Mouse (Mus musculus): ENCODE measurements around the gene Bdh2. TPM values are rescaled to one million over a fixed set of nuclear protein-coding genes. Genes with fewer than 3 reads are reported as not detected.

Bdh2 gene
- polyA plus RNA-seq, 1 experiment from 2014 or later = 4.7 TPM

GRCm38 (mm10) chr3:135304566-135304965, 23.5 kb downstream of the Bdh2 start:
- WGBS = 5% methylated on average over 9 of the region's 9 CpGs
- H3K27me3 ChIP-seq = 0 out of 2 replicates have a peak, but pooled peaks cover 4% of the 10 kb centered on the region
- H3K36me3 ChIP-seq (replicated peaks) = no peaks in the 10 kb centered on the region
- no peaks in the 10 kb centered on the region for H3K9me3 ChIP-seq
- no peak overlapping the region for H3K9ac ChIP-seq
- H3K4me3 ChIP-seq (replicated peaks) = no peak overlapping the region
- peaks cover 32% of the 10 kb centered on the region for H3K4me1 ChIP-seq
- no peak overlapping the region for H3K4me2 ChIP-seq
- 0 out of 2 replicates have a peak overlapping the region, but pooled peaks have one; percentile 46 for H3K27ac ChIP-seq
- peak; percentile 43; the same call in 1 of the 2 replicates for ATAC-seq (ENCODE audit: low FRiP score)

- 9% methylated on average over 26 of the region's 28 CpGs for WGBS
- H3K4me1 ChIP-seq = peaks cover 32% of the 10 kb centered on the region
- ATAC-seq (ENCODE audit: low FRiP score) = peak; percentile 76
Observed at GRCm38 (mm10) chr3:135307411-135308259, 26.6 kb downstream of the Bdh2 start, which contains the start of gene Slc9b2. Gene Slc9b2 (plus strand): TSS chr3:135307700.

GRCm38 (mm10) chr3:135312916-135313491, 32.0 kb downstream of the Bdh2 start:
- Histone ChIP-seq H3K9ac (no peak overlapping the region), H3K4me3 (replicated peaks) (no peak overlapping the region), H3K4me1 (peaks cover 9% of the 10 kb centered on the region), H3K27me3 (no peaks in the 10 kb centered on the region), H3K36me3 (replicated peaks) (no peaks in the 10 kb centered on the region), H3K4me2 (0 out of 2 replicates have a peak overlapping the region, but pooled peaks have one; percentile 10), H3K9me3 (no peaks in the 10 kb centered on the region), H3K27ac (0 out of 2 replicates have a peak overlapping the region, but pooled peaks have one; percentile 19)
- ATAC-seq (ENCODE audit: low FRiP score) = peak; percentile 64; the same call in 1 of the 2 replicates
- 5% methylated on average over 2 of the region's 2 CpGs for WGBS

More at GRCm38 (mm10) chr3:135307411-135308259, 26.6 kb downstream of the Bdh2 start, which contains the start of gene Slc9b2:
- H3K27me3 ChIP-seq = 0 out of 2 replicates have a peak, but pooled peaks cover 4% of the 10 kb centered on the region
- H3K9me3 ChIP-seq = no peaks in the 10 kb centered on the region
- peak within 1 kb of the TSS; percentile 40 for H3K9ac ChIP-seq
- peak within 1 kb of the TSS; percentile 64 for H3K4me2 ChIP-seq
- H3K36me3 ChIP-seq (replicated peaks) = no peaks in the 10 kb centered on the region
- no peak within 1 kb of the TSS for H3K27ac ChIP-seq
- H3K4me3 ChIP-seq (replicated peaks) = peak within 1 kb of the TSS; percentile 37

GRCm38 (mm10) chr3:135313727-135314126, 32.7 kb downstream of the Bdh2 start:
- Histone ChIP-seq H3K4me1 (peaks cover 9% of the 10 kb centered on the region), H3K9ac (no peak overlapping the region), H3K27ac (no peak overlapping the region), H3K4me3 (replicated peaks) (no peak overlapping the region), H3K4me2 (no peak overlapping the region), H3K9me3 (no peaks in the 10 kb centered on the region), H3K36me3 (replicated peaks) (no peaks in the 10 kb centered on the region), H3K27me3 (no peaks in the 10 kb centered on the region)
- ATAC-seq (ENCODE audit: low FRiP score) = peak; percentile 73; the same call in 1 of the 2 replicates
- 39% methylated on average over 2 of the region's 2 CpGs for whole genome bisulfite sequencing

- no peaks in the 10 kb centered on the region for H3K9me3 ChIP-seq
- H3K27ac ChIP-seq = no peak overlapping the region
- no peak overlapping the region for H3K4me3 ChIP-seq (replicated peaks)
- no peaks in the 10 kb centered on the region for H3K27me3 ChIP-seq
- 75% methylated on average over 2 of the region's 2 CpGs for WGBS
- no peaks in the 10 kb centered on the region for H3K36me3 ChIP-seq (replicated peaks)
- H3K4me2 ChIP-seq = no peak overlapping the region
- H3K9ac ChIP-seq = no peak overlapping the region
- H3K4me1 ChIP-seq = peaks cover 9% of the 10 kb centered on the region
- ATAC-seq (ENCODE audit: low FRiP score) = no peak
Observed at GRCm38 (mm10) chr3:135314811-135315210, 33.8 kb downstream of the Bdh2 start.

GRCm38 (mm10) chr3:135315720-135316425, 34.9 kb downstream of the Bdh2 start:
- WGBS = 93% methylated on average over 9 of the region's 9 CpGs
- Histone ChIP-seq H3K4me2 (no peak overlapping the region), H3K27me3 (no peaks in the 10 kb centered on the region), H3K4me3 (replicated peaks) (no peak overlapping the region), H3K36me3 (replicated peaks) (no peaks in the 10 kb centered on the region), H3K9ac (no peak overlapping the region), H3K27ac (no peak overlapping the region), H3K9me3 (no peaks in the 10 kb centered on the region), H3K4me1 (peaks cover 9% of the 10 kb centered on the region)
- ATAC-seq (ENCODE audit: low FRiP score) = no peak

GRCm38 (mm10) chr3:135318331-135318730, 37.3 kb downstream of the Bdh2 start:
- Histone ChIP-seq H3K4me2 (no peak overlapping the region), H3K9ac (no peak overlapping the region), H3K27ac (no peak overlapping the region), H3K36me3 (replicated peaks) (no peaks in the 10 kb centered on the region), H3K4me3 (replicated peaks) (no peak overlapping the region), H3K27me3 (no peaks in the 10 kb centered on the region), H3K9me3 (no peaks in the 10 kb centered on the region), H3K4me1 (0 out of 2 replicates have a peak, but pooled peaks cover 3% of the 10 kb centered on the region)
- ATAC-seq (ENCODE audit: low FRiP score) = no peak
- WGBS = 86% methylated on average over 11 of the region's 11 CpGs

GRCm38 (mm10) chr3:135324354-135324753, 43.3 kb downstream of the Bdh2 start:
- H3K9me3 ChIP-seq = no peaks in the 10 kb centered on the region
- 60% methylated on average over 6 of the region's 6 CpGs for WGBS
- H3K9ac ChIP-seq = no peak overlapping the region
- no peaks in the 10 kb centered on the region for H3K4me1 ChIP-seq
- no peaks in the 10 kb centered on the region for H3K27me3 ChIP-seq
- H3K36me3 ChIP-seq (replicated peaks) = no peaks in the 10 kb centered on the region
- no peak overlapping the region for H3K27ac ChIP-seq
- no peak overlapping the region for H3K4me3 ChIP-seq (replicated peaks)
- no peak overlapping the region for H3K4me2 ChIP-seq
- ATAC-seq (ENCODE audit: low FRiP score) = no peak

- WGBS = 78% methylated on average over 6 of the region's 6 CpGs
- Histone ChIP-seq H3K4me1 (no peaks in the 10 kb centered on the region), H3K4me2 (no peak overlapping the region), H3K27ac (no peak overlapping the region), H3K27me3 (no peaks in the 10 kb centered on the region), H3K9ac (no peak overlapping the region), H3K4me3 (replicated peaks) (no peak overlapping the region), H3K36me3 (replicated peaks) (no peaks in the 10 kb centered on the region), H3K9me3 (no peaks in the 10 kb centered on the region)
- no peak for ATAC-seq (ENCODE audit: low FRiP score)
Observed at GRCm38 (mm10) chr3:135327176-135327575, 46.2 kb downstream of the Bdh2 start.

GRCm38 (mm10) chr3:135327601-135328000, 46.6 kb downstream of the Bdh2 start:
- Histone ChIP-seq H3K9me3 (no peaks in the 10 kb centered on the region), H3K4me1 (no peaks in the 10 kb centered on the region), H3K4me2 (no peak overlapping the region), H3K4me3 (replicated peaks) (no peak overlapping the region), H3K27me3 (no peaks in the 10 kb centered on the region), H3K9ac (no peak overlapping the region), H3K27ac (no peak overlapping the region), H3K36me3 (replicated peaks) (no peaks in the 10 kb centered on the region)
- no peak for ATAC-seq (ENCODE audit: low FRiP score)
- WGBS = 66% methylated on average over 2 of the region's 2 CpGs

GRCm38 (mm10) chr3:135328560-135328959, 47.5 kb downstream of the Bdh2 start:
- ATAC-seq (ENCODE audit: low FRiP score) = no peak
- Histone ChIP-seq H3K4me2 (no peak overlapping the region), H3K27ac (no peak overlapping the region), H3K27me3 (no peaks in the 10 kb centered on the region), H3K4me1 (no peaks in the 10 kb centered on the region), H3K9me3 (no peaks in the 10 kb centered on the region), H3K36me3 (replicated peaks) (no peaks in the 10 kb centered on the region), H3K4me3 (replicated peaks) (no peak overlapping the region), H3K9ac (no peak overlapping the region)
- whole genome bisulfite sequencing = 45% methylated on average over 3 of the region's 3 CpGs

GRCm38 (mm10) chr3:135332691-135333090, 51.7 kb downstream of the Bdh2 start:
- H3K4me3 ChIP-seq (replicated peaks) = no peak overlapping the region
- no peaks in the 10 kb centered on the region for H3K36me3 ChIP-seq (replicated peaks)
- H3K9ac ChIP-seq = no peak overlapping the region
- no peaks in the 10 kb centered on the region for H3K4me1 ChIP-seq
- H3K9me3 ChIP-seq = no peaks in the 10 kb centered on the region
- no peak for ATAC-seq (ENCODE audit: low FRiP score)
- no peak overlapping the region for H3K4me2 ChIP-seq
- H3K27me3 ChIP-seq = no peaks in the 10 kb centered on the region
- H3K27ac ChIP-seq = no peak overlapping the region

Data from forebrain, embryonic 12.5 days (tissue).